Mouse (Mus musculus): ENCODE data around the gene Pip4k2a.

DNA sequence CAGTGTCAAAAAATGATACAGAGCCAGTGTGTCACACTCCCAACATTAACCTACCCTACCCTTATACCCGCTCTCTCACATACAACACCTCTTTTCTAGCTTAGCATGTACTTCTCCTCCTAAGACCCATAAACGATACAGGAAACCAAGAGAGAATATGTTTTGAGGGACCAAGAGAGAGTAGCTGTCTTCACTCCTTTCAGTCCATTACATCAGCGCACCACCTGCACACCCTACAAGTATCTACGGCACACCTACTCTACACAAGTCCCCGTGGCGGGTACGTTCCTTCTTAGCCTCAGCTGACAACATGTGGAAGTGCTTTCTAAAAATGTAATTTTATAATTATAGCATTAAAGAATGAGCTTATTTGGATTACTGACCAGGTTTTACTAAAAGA is 40.5 kb downstream of the Pip4k2a start:
- no peak for TF ChIP-seq CTCF (IDR thresholded peaks at IDR 0.05; ENCODE audit: control insufficient read depth, insufficient read depth, insufficient read length)
- TF ChIP-seq MYOD1 (IDR thresholded peaks at IDR 0.05; ENCODE audit: control insufficient read depth, insufficient read length, low read depth) = no peak
- no peak for TF ChIP-seq MYOG (IDR thresholded peaks at IDR 0.05; ENCODE audit: control insufficient read depth, extremely low read depth, insufficient read length)
- no peak for TF ChIP-seq MAX (IDR thresholded peaks at IDR 0.05)

All from C2C12 (cell line).